Mouse (Mus musculus) embryonic facial prominence, embryonic 11.5 days (tissue): ENCODE results near the gene Serpina3i. TPM values are rescaled to one million over a fixed set of nuclear protein-coding genes. Genes with fewer than 3 reads are reported as not detected.
"Not testable (repeated sequence)": the region's sequence is repeated elsewhere in the genome, so short reads cannot be mapped to it uniquely, and the experiment has no call there.

Experiments
- ATAC-seq: fragments of 200-750 bp; cut with Nextera tagmentation; replicated peaks from 2 replicates; pipeline ENCODE4 v1.8.0; 2017; ENCODE audit warnings: low read depth; ENCODE audit not compliant: insufficient number of reproducible peaks, low FRiP score, low TSS enrichment
- DNase-seq: peaks from one replicate; pipeline ENCODE4 v3.0.0-alpha.2; 2015; ENCODE audit warnings: low spot score
- H3K27ac ChIP-seq: fragments of 300-500 bp; sonication (generic); replicated peaks from 2 replicates; pipeline ENCODE4 v1.5.1; 2014; ENCODE audit warnings: mild to moderate bottlenecking, low read depth, low read length, control low read depth
- H3K27me3 ChIP-seq: fragments of 300-500 bp; sonication (generic); 2 replicates; pipeline ENCODE4 v1.6.1; 2014; ENCODE audit warnings: mild to moderate bottlenecking, low read length, moderate library complexity, mixed read lengths; ENCODE audit not compliant: control insufficient read depth, insufficient read depth
- H3K36me3 ChIP-seq: fragments of 300-500 bp; sonication (generic); replicated peaks from 2 replicates; pipeline ENCODE4 v1.6.1; 2014; ENCODE audit warnings: low read depth, mild to moderate bottlenecking, low read length, moderate library complexity, mixed read lengths; ENCODE audit not compliant: control insufficient read depth, insufficient read depth
- H3K4me1 ChIP-seq: fragments of 300-500 bp; sonication (generic); 2 replicates; pipeline ENCODE4 v1.6.1; 2014; ENCODE audit warnings: low read length, mixed read lengths; ENCODE audit not compliant: control insufficient read depth, insufficient read depth
- H3K4me2 ChIP-seq: fragments of 300-500 bp; sonication (generic); 2 replicates; pipeline ENCODE4 v1.6.1; 2014; ENCODE audit warnings: low read depth, mild to moderate bottlenecking, control low read depth, low read length, moderate library complexity
- H3K4me3 ChIP-seq: fragments of 300-500 bp; sonication (generic); 2 replicates; pipeline ENCODE4 v1.5.1; 2014; ENCODE audit warnings: low read depth, low read length, control low read depth
- H3K9ac ChIP-seq: fragments of 300-500 bp; sonication (generic); replicated peaks from 2 replicates; pipeline ENCODE4 v1.6.1; 2014; ENCODE audit warnings: mild to moderate bottlenecking, control low read depth, low read length
- H3K9me3 ChIP-seq: fragments of 300-500 bp; sonication (generic); replicated peaks from 2 replicates; pipeline ENCODE4 v1.6.1; 2016; ENCODE audit warnings: mild to moderate bottlenecking, low read length, inconsistent platforms, mixed read lengths; ENCODE audit not compliant: control insufficient read depth
- WGBS: fragments of 180-500 bp; shearing (Covaris S2); extraction: QIAGEN DNeasy Blood & Tissue Kit; methylation state at CpG from one replicate; pipeline ENCODE4 v1.1.7; 2014; 5-methylcytosine and 5-hydroxymethylcytosine counted together
- polyA plus RNA-seq: library from polyadenylated mRNA; unstranded; fragments of >200 nt; fragmentation: Nextera tagmentation; extraction: Ambion mirVana; gene quantifications from 2 replicates; pipeline ENCODE4 v1.2.1, GENCODE M21; 2014

The Serpina3i gene
- polyA plus RNA-seq, 1 experiment from 2014 or later, result not detected

GRCm38 (mm10) chr12:104235915-104236314, 27.0 kb upstream of the Serpina3i start, which contains the start of gene Serpina3g:
Gene Serpina3g (plus strand): TSS chr12:104236245.
- DNase-seq, result no peak
- no peak for ATAC-seq
- H3K36me3 ChIP-seq, result no peaks in the 10 kb centered on the region
- H3K9me3 ChIP-seq, result no peaks in the 10 kb centered on the region
- no peaks in the 10 kb centered on the region for H3K4me1 ChIP-seq
- H3K4me2 ChIP-seq, result no peak within 1 kb of the TSS
- no peaks in the 10 kb centered on the region for H3K27me3 ChIP-seq
- 64% methylated on average over 5 of the region's 5 CpGs for WGBS
- H3K27ac ChIP-seq, result no peak within 1 kb of the TSS
- no peak within 1 kb of the TSS for H3K9ac ChIP-seq
- H3K4me3 ChIP-seq, result no peak within 1 kb of the TSS

GRCm38 (mm10) chr12:104238048-104238447, 24.9 kb upstream of the Serpina3i start:
- ATAC-seq, DNase-seq: not testable (repeated sequence)
- WGBS, result 88% methylated on average over 1 of the region's 1 CpGs

GRCm38 (mm10) chr12:104243307-104243706, 19.6 kb upstream of the Serpina3i start:
- Histone ChIP-seq H3K4me1 (no peaks in the 10 kb centered on the region), H3K9ac (no peak overlapping the region), H3K27ac (no peak overlapping the region), H3K36me3 (no peaks in the 10 kb centered on the region), H3K4me3 (no peak overlapping the region), H3K27me3 (no peaks in the 10 kb centered on the region), H3K9me3 (no peaks in the 10 kb centered on the region), H3K4me2 (no peak overlapping the region)
- no peak for DNase-seq
- ATAC-seq, result no peak

More at GRCm38 (mm10) chr12:104238048-104238447, 24.9 kb upstream of the Serpina3i start:
- not testable (repeated sequence) for H3K9ac ChIP-seq, H3K27ac ChIP-seq, H3K4me1 ChIP-seq, H3K36me3 ChIP-seq, H3K9me3 ChIP-seq, H3K4me2 ChIP-seq, H3K27me3 ChIP-seq, H3K4me3 ChIP-seq

GRCm38 (mm10) chr12:104245092-104245491, 17.8 kb upstream of the Serpina3i start:
- Histone ChIP-seq H3K4me1 (no peaks in the 10 kb centered on the region), H3K4me3 (no peak overlapping the region), H3K27ac (no peak overlapping the region), H3K9me3 (no peaks in the 10 kb centered on the region), H3K4me2 (no peak overlapping the region), H3K9ac (no peak overlapping the region), H3K36me3 (no peaks in the 10 kb centered on the region), H3K27me3 (no peaks in the 10 kb centered on the region)
- 62% methylated on average over 1 of the region's 1 CpGs for whole genome bisulfite sequencing
- DNase-seq (peak; percentile 8), ATAC-seq (no peak)

- no peaks in the 10 kb centered on the region for H3K4me1 ChIP-seq
- no peaks in the 10 kb centered on the region for H3K9me3 ChIP-seq
- no peak overlapping the region for H3K4me2 ChIP-seq
- no peak overlapping the region for H3K27ac ChIP-seq
- DNase-seq (no peak), ATAC-seq (no peak)
- H3K9ac ChIP-seq, result no peak overlapping the region
- H3K36me3 ChIP-seq, result no peaks in the 10 kb centered on the region
- WGBS, result 78% methylated on average over 3 of the region's 3 CpGs
- no peaks in the 10 kb centered on the region for H3K27me3 ChIP-seq
- no peak overlapping the region for H3K4me3 ChIP-seq
Measured at GRCm38 (mm10) chr12:104245595-104245994, 17.3 kb upstream of the Serpina3i start.

- Histone ChIP-seq H3K36me3 (no peaks in the 10 kb centered on the region), H3K27ac (no peak overlapping the region), H3K27me3 (no peaks in the 10 kb centered on the region), H3K9me3 (no peaks in the 10 kb centered on the region), H3K4me3 (no peak overlapping the region), H3K4me1 (no peaks in the 10 kb centered on the region), H3K9ac (no peak overlapping the region), H3K4me2 (no peak overlapping the region)
- DNase-seq, result no peak
- no peak for ATAC-seq
Measured at GRCm38 (mm10) chr12:104247553-104248002, 15.3 kb upstream of the Serpina3i start.

GRCm38 (mm10) chr12:104248231-104248630, 14.7 kb upstream of the Serpina3i start:
- no peaks in the 10 kb centered on the region for H3K27me3 ChIP-seq
- no peak overlapping the region for H3K4me2 ChIP-seq
- 69% methylated on average over 3 of the region's 3 CpGs for WGBS
- H3K36me3 ChIP-seq, result no peaks in the 10 kb centered on the region
- no peak overlapping the region for H3K9ac ChIP-seq
- no peak overlapping the region for H3K4me3 ChIP-seq
- no peak for ATAC-seq
- DNase-seq, result no peak
- H3K27ac ChIP-seq, result no peak overlapping the region
- no peaks in the 10 kb centered on the region for H3K9me3 ChIP-seq
- no peaks in the 10 kb centered on the region for H3K4me1 ChIP-seq

- Histone ChIP-seq H3K9me3 (no peaks in the 10 kb centered on the region), H3K4me2 (no peak overlapping the region), H3K4me1 (no peaks in the 10 kb centered on the region), H3K27me3 (no peaks in the 10 kb centered on the region), H3K27ac (no peak overlapping the region), H3K9ac (no peak overlapping the region), H3K36me3 (no peaks in the 10 kb centered on the region), H3K4me3 (no peak overlapping the region)
- DNase-seq, result no peak
- 77% methylated on average over 3 of the region's 3 CpGs for WGBS
- ATAC-seq, result no peak
Measured at GRCm38 (mm10) chr12:104261041-104261440, 1.9 kb upstream of the Serpina3i start.
